Mouse (Mus musculus) intestine, embryonic 14.5 days (tissue): Measurements from ENCODE around the gene Oxa1l. TPM values are rescaled to one million over a fixed set of nuclear protein-coding genes. Genes with fewer than 3 reads are reported as not detected.

Source experiments
- ATAC-seq: fragments of 200-750 bp; cut with Nextera tagmentation; replicated peaks from 2 replicates; pipeline ENCODE4 v1.8.0; 2017; ENCODE audit warnings: low read depth, moderate number of reproducible peaks, moderate TSS enrichment, moderate library complexity; ENCODE audit not compliant: low FRiP score, low TSS enrichment
- DNase-seq: peaks from one replicate; pipeline ENCODE4 v3.0.0-alpha.2; 2018; ENCODE audit warnings: low spot score
- H3K27ac ChIP-seq: fragments of 300-500 bp; sonication (generic); 2 replicates; pipeline ENCODE4 v1.5.1; 2014; ENCODE audit warnings: low read depth, mild to moderate bottlenecking, control low read depth
- H3K27me3 ChIP-seq: fragments of 300-500 bp; sonication (generic); replicated peaks from 2 replicates; pipeline ENCODE4 v1.6.1; 2014; ENCODE audit warnings: low read length, control low read depth; ENCODE audit not compliant: control insufficient read depth, insufficient read depth
- H3K36me3 ChIP-seq: fragments of 300-500 bp; sonication (generic); 2 replicates; pipeline ENCODE4 v1.6.1; 2014; ENCODE audit warnings: low read length, control low read depth; ENCODE audit not compliant: control insufficient read depth, insufficient read depth
- H3K4me1 ChIP-seq: fragments of 300-500 bp; sonication (generic); replicated peaks from 2 replicates; pipeline ENCODE4 v1.6.1; 2014; ENCODE audit warnings: low read length, control low read depth, mixed read lengths; ENCODE audit not compliant: control insufficient read depth, insufficient read depth
- H3K4me2 ChIP-seq: fragments of 300-500 bp; sonication (generic); 2 replicates; pipeline ENCODE4 v1.6.1; 2014; ENCODE audit warnings: low read length
- H3K4me3 ChIP-seq: fragments of 300-500 bp; sonication (generic); 2 replicates; pipeline ENCODE4 v1.5.1; 2014; ENCODE audit warnings: low read depth, low read length, control low read depth, mixed read lengths
- H3K9ac ChIP-seq: fragments of 300-500 bp; sonication (generic); 2 replicates; pipeline ENCODE4 v1.6.1; 2014; ENCODE audit warnings: mild to moderate bottlenecking, low read length
- H3K9me3 ChIP-seq: fragments of 300-500 bp; sonication (generic); 2 replicates; pipeline ENCODE4 v1.6.1; 2016; ENCODE audit warnings: low read length, control low read depth; ENCODE audit not compliant: control insufficient read depth
- WGBS: fragments of 180-500 bp; shearing (Covaris S2); extraction: QIAGEN DNeasy Blood & Tissue Kit; methylation state at CpG from one replicate; pipeline ENCODE4 v1.1.7; 2014; 5-methylcytosine and 5-hydroxymethylcytosine counted together
- polyA plus RNA-seq: library from polyadenylated mRNA; unstranded; fragments of >200 nt; fragmentation: Nextera tagmentation; extraction: Ambion mirVana; gene quantifications from 2 replicates; pipeline ENCODE4 v1.2.1, GENCODE M21; 2014

The Oxa1l gene
- polyA plus RNA-seq, 1 experiment from 2014 or later, result 57.0 TPM

DNA sequence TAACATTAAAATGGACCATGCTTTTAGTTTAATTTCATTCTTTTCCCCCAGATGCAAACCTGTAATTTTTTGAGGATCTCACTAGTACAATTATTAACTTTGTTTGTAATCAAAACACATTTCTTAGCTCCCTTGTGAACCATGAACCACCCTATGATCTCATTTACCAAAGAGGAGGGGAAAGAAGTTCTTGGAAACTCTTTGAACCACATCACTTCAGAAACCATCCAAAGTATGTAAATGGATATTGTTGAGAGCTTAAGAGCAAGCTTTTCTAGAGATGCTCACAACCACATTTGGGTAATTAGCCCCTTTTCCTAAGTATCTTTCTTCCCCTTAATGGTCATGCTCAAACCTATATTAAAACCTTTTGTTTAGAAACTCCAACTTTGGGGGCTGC, 33.7 kb downstream of the Oxa1l start:
- ATAC-seq, result no peak
- H3K4me1 ChIP-seq, result peaks cover 5% of the 10 kb centered on the region; the same call in 1 of the 2 replicates
- H3K36me3 ChIP-seq, result no peaks in the 10 kb centered on the region
- H3K4me3 ChIP-seq, result no peak overlapping the region
- no peak for DNase-seq
- no peak overlapping the region for H3K9ac ChIP-seq
- H3K4me2 ChIP-seq, result no peak overlapping the region
- no peak overlapping the region for H3K27ac ChIP-seq
- no peaks in the 10 kb centered on the region for H3K27me3 ChIP-seq
- H3K9me3 ChIP-seq, result no peaks in the 10 kb centered on the region

DNA sequence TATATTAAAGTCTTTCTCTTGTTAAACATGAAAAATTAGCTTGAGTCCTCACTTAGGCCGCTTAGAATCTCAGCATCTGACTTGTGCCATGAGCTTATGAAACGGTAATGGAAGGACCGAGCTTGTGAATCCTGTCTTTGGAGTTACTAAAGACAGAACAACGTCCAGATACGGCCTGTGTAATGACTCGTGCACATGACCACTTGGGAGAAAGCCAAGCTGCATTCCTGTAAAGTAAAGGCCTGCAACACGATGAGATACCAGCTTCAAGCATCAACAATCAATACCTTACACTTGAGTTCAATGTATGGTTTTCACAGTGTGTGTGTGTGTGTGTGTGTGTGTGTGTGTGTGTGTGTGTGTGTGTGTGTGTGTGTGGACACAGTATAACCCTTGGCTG, 36.1 kb downstream of the Oxa1l start:
- no peak overlapping the region for H3K4me3 ChIP-seq
- H3K27me3 ChIP-seq, result no peaks in the 10 kb centered on the region
- ATAC-seq (no peak), DNase-seq (no peak)
- H3K9ac ChIP-seq, result no peak overlapping the region
- no peak overlapping the region for H3K4me2 ChIP-seq
- H3K36me3 ChIP-seq, result no peaks in the 10 kb centered on the region
- H3K27ac ChIP-seq, result no peak overlapping the region
- no peaks in the 10 kb centered on the region for H3K9me3 ChIP-seq
- H3K4me1 ChIP-seq, result peaks cover 5% of the 10 kb centered on the region; the same call in 1 of the 2 replicates
- 65% methylated on average over 7 of the region's 7 CpGs for WGBS

DNA sequence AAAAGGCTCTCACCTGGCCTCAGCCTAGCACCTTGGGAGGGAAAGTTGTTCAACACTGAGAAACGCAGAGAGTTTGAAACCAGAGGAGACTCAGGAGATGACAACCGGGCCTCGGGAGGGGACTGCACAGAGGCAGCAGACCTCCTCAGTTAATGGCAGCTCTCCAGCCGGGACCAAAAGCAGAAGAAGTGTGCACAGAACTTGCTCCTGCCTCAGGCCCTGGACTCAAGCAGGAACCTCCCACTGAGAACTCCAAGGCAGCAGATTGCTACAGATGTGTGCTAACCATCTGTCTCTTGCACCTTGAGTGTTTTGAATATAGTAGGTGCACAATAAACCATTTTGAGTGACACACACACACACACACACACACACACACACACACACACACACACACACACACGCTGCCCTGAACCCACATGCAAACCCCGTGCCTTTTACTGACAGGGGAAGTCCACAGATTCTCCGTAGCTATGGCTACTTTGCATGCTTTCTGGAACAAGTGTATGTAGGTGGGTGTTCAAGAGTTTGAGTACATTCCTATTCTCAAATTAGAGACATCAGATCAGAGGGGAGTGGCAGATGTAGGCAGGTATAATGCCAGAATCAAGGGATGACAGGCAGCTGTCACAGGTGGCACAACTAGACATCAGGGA, 37.4 kb downstream of the Oxa1l start:
- Histone ChIP-seq H3K4me2 (no peak overlapping the region), H3K36me3 (no peaks in the 10 kb centered on the region), H3K9me3 (no peaks in the 10 kb centered on the region), H3K4me1 (peaks cover 5% of the 10 kb centered on the region; the same call in 1 of the 2 replicates), H3K4me3 (no peak overlapping the region), H3K9ac (no peak overlapping the region), H3K27me3 (no peaks in the 10 kb centered on the region), H3K27ac (no peak overlapping the region)
- 69% methylated on average over 7 of the region's 7 CpGs for WGBS
- no peak for ATAC-seq
- DNase-seq, result no peak

DNA sequence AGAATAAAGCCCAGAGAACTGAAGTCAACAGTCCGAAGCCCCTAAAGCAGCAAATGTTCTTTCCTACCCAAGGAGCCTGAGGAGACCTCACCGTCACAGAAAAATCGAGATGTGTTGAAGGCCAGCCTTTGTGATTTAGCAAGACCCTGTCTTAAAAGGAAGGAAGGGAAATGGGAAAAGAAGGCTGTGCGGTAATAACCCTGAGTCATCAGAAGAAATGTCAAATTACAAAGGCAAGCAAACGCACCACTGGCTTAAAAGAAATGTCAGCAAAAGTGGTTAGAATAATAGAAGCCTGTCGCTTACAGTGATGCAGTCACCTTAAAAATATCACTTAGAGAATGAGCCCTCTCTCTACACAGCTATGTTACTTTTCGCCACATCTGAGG, 37.9 kb downstream of the Oxa1l start:
- peaks cover 5% of the 10 kb centered on the region; the same call in 1 of the 2 replicates for H3K4me1 ChIP-seq
- no peak for ATAC-seq
- no peak overlapping the region for H3K9ac ChIP-seq
- no peaks in the 10 kb centered on the region for H3K9me3 ChIP-seq
- no peak overlapping the region for H3K4me2 ChIP-seq
- H3K27me3 ChIP-seq, result no peaks in the 10 kb centered on the region
- WGBS, result 51% methylated on average over 7 of the region's 7 CpGs
- DNase-seq, result no peak
- H3K4me3 ChIP-seq, result no peak overlapping the region
- H3K27ac ChIP-seq, result no peak overlapping the region
- H3K36me3 ChIP-seq, result no peaks in the 10 kb centered on the region

DNA sequence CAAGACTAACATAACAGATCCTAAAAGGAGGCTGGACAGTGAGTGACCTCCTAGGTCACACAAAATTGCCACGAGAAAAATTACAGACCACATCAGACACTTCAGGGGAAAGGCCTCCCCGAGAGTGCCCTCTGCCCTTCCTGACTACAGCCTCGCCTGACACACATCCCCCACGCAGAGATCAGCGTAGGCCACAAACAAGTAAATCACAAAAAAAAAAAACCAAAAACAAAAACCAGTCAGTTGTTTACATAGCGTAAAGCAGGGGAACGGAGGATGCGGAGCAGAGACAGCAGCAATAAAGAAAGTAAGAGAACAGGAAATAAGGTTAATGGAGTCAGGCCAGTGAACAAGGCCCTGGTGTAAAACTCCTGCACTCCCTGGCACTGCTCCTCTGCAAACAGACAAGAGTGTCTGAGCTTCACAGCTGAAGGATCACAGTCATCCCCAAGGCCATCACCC, 38.3 kb downstream of the Oxa1l start:
- ATAC-seq (no peak), DNase-seq (no peak)
- Histone ChIP-seq H3K4me1 (peaks cover 5% of the 10 kb centered on the region; the same call in 1 of the 2 replicates), H3K27me3 (no peaks in the 10 kb centered on the region), H3K4me2 (no peak overlapping the region), H3K27ac (no peak overlapping the region), H3K36me3 (no peaks in the 10 kb centered on the region), H3K9me3 (no peaks in the 10 kb centered on the region), H3K4me3 (no peak overlapping the region), H3K9ac (no peak overlapping the region)
- WGBS, result 31% methylated on average over 8 of the region's 8 CpGs

DNA sequence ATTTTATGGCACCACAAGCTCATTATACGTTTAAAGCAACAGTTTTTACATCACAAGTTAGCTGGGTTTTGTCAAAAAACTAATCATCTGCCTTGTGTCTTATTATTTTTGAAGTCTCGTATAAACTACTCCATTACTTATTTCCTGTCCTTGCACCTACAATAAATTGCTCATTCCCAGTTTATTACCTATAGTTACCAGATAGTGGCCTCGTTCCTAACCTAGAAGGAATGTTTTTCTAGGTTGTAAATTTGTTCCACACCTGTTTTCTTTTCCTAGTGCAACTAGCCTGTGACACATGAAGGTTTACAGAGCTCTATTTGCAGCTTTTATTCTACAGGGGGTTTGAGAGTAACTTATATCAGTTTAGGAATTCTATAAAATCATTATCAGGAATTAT, 41.1 kb downstream of the Oxa1l start:
- no peak overlapping the region for H3K9ac ChIP-seq
- H3K4me2 ChIP-seq, result no peak overlapping the region
- DNase-seq, result no peak
- 18% methylated on average over 3 of the region's 3 CpGs for WGBS
- no peak; the same call in 1 of the 2 replicates for ATAC-seq
- H3K27ac ChIP-seq, result peak overlapping the region; percentile 59; the same call in 1 of the 2 replicates
- no peak overlapping the region for H3K4me3 ChIP-seq
- peaks cover 5% of the 10 kb centered on the region; the same call in 1 of the 2 replicates for H3K4me1 ChIP-seq
- H3K36me3 ChIP-seq, result no peaks in the 10 kb centered on the region
- no peaks in the 10 kb centered on the region for H3K9me3 ChIP-seq
- H3K27me3 ChIP-seq, result no peaks in the 10 kb centered on the region

DNA sequence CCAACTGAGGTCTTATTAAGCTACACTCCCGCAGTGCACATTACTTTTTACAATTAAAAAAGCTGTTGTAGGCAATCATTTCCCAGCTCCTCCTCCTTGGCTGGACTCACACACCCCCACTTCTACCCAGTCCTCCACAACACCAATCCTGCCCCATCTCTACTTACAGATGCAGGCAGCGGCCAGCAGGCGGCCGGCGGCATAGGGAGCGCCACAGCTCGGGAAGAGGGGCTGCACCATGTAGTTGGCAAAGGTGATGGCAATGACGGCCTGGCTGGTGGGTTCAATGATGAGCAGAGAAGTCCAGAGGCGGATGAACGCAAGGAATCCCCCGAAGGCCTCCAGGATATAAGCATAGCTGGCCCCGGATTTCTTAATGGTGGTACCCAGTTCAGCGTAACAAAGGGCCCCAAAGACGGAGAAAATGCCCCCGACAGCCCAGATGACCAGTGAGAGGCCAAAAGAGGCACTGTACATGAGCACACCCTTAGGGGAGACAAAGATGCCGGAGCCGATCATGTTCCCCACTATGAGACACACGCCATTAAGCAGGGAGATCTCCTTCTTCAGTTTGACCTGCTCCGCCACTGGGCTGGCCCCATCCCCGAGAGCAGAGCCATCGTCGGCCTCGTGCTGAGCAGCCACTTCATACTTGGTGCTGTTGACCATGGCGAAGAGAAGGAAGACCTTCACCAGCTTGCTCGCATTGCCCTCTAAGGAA, 47.9 kb downstream of the Oxa1l start:
- Histone ChIP-seq H3K27ac (no peak overlapping the region), H3K4me3 (peak overlapping the region; percentile 10; the same call in 1 of the 2 replicates), H3K9ac (no peak overlapping the region), H3K4me1 (peaks cover under 1% of the 10 kb centered on the region), H3K4me2 (peak overlapping the region; percentile 40), H3K9me3 (no peaks in the 10 kb centered on the region), H3K27me3 (no peaks in the 10 kb centered on the region), H3K36me3 (no peaks in the 10 kb centered on the region)
- DNase-seq, result no peak
- no peak for ATAC-seq
- 81% methylated on average over 25 of the region's 25 CpGs for WGBS

DNA sequence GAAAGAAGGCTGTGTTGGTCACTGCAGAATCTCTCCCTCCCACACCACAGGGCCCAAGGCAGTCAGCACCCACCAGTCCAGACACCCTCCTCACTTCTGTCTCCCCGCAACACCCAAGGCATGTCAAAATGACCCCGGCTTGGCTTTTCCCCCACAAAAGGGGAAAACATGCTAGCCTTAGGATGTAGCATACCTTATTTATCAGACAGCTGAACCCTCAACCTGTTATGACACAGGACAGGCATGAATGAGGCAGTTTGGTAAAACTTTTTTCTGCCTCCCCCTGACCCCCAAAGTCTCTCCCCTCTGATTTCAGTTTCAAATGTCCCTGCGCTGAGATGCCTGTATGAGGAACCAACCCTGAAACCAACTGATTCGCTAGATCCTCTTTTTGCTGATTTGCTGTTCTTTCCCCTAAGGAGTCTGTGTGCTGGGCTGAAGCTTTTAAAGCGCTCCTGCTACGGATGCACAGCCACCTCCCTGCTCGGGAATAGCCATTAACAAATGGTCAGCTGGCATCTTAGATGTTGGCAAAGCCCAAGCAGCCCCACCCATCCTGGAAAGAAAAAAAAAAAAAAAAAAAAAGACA, 48.5 kb downstream of the Oxa1l start:
- no peaks in the 10 kb centered on the region for H3K36me3 ChIP-seq
- H3K9me3 ChIP-seq, result no peaks in the 10 kb centered on the region
- H3K4me1 ChIP-seq, result peaks cover 7% of the 10 kb centered on the region
- peak overlapping the region; percentile 17; the same call in 1 of the 2 replicates for H3K9ac ChIP-seq
- peak overlapping the region; percentile 90; the same call in 1 of the 2 replicates for H3K27ac ChIP-seq
- 71% methylated on average over 7 of the region's 7 CpGs for WGBS
- DNase-seq (no peak), ATAC-seq (no peak)
- H3K4me3 ChIP-seq, result no peak overlapping the region
- peak overlapping the region; percentile 40 for H3K4me2 ChIP-seq
- no peaks in the 10 kb centered on the region for H3K27me3 ChIP-seq
